Mouse (Mus musculus) spleen, adult 2 months (tissue): Measurements from ENCODE around the gene Dhdh.

Source experiments
- CTCF ChIP-seq: fragments of 200-500 bp; IDR thresholded peaks from 2 replicates; pipeline ENCODE4 v1.5.1; 2011; ENCODE audit warnings: mild to moderate bottlenecking, inconsistent platforms; ENCODE audit not compliant: insufficient read depth, insufficient read length, insufficient replicate concordance; ENCODE audit errors: extremely low read depth
- POLR2A ChIP-seq: fragments of 200-500 bp; IDR thresholded peaks from 2 replicates; pipeline ENCODE4 v1.6.1; 2011; ENCODE audit warnings: low read depth, low read length, inconsistent platforms

DNA sequence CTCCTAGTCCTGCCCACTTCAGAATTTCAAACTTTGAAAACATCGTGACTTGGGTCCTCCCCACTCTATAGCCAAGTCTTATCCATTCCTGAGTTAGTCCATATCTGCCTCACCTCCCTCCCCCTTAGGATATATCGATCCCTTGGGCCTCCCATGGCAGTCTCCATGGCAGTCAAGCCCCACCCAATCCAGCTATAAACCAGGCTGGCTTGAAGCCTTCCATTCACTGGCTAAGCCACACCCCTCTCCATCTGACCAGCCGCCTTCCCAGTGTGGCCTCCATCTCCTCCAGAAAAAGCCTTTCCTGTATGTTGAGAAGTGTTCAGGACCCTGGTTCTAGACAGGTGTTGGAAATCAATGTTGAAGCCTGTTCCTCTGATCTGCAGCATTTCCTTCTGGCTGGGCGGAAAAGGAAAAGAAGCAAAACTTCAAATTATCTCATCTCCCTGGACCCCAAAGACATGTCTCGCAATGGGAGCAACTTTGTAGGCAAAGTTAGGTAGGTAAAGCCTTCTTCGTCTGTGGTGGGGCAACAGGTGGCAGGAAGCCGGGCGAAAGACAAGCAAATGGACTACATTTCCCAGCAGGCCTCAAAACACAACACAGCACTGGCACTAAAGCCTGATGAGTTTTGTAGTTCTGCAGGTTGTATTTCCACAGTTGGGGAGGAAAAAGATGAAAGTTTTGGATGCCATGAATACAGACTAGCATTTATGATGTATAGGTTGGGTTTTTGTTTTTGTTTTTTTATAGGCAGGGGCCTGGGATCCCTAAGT, 30.9 kb upstream of the Dhdh start:
- TF ChIP-seq CTCF (no peak), POLR2A (no peak)
